Mouse (Mus musculus) monocyte, adult 5-6 weeks (primary cell): ENCODE data around the gene Ide. TPM values are rescaled to one million over a fixed set of nuclear protein-coding genes. Genes with fewer than 3 reads are reported as not detected.

Experiments
- ATAC-seq: fragments of 153-309, 156-312 bp; replicated peaks from 2 replicates; pipeline ENCODE4 v1.8.0; 2017; ENCODE audit warnings: mild to moderate bottlenecking; ENCODE audit not compliant: low TSS enrichment, insufficient number of reproducible peaks, severe bottlenecking, poor library complexity, low FRiP score
- total RNA-seq: library from RNA; stranded (forward); fragments of 200-1000, 200-491, 200-594 nt; gene quantifications from 3 replicates; pipeline ENCODE4 v1.2.3, GENCODE M21; 2017

The Ide gene
- total RNA-seq, 1 experiment from 2014 or later, result 41.3 TPM

DNA sequence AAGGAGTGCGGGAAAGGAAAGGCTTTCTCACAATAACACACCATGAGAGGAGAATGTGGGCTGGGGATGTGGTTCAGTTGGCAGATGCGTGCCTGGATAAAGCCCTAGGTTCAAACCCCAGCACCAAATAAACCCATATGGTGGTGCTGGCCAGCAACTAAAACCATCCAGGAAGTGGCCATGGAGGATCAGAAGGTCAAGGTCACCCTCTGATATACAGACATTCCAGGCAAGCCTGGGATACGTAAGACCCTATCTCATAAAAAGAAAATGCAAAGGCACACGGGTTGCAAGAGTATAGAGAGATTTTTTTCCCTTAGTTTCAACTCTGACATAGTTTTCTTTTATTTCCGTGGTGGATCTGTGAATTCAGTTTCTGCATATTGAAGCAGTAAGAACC lies 3.3 kb upstream of the Ide start:
- ATAC-seq, result no peak

DNA sequence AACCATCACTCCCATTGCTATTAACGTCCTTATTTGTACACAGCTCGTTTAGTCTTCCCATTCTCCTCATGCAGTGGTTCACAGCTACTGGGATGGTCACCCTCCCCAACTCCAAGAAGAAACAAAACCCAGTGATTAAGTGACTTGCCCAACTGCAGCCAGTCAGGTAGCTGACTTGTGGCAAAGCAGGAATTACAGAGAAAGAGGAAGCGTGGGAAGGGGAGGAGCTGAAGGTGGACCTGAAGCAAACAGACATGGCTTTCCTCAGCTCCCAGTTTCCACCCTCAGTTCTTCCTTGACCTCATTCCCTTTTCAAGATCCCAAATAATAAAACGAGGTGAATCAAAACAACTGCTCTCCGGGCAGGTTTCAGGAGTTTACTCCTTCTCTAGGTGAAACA lies 2.8 kb upstream of the Ide start:
- ATAC-seq, result no peak

- no peak for ATAC-seq
Observed at GRCm38 (mm10) chr19:37335392-37335791, 2.3 kb downstream of the Ide start.

DNA sequence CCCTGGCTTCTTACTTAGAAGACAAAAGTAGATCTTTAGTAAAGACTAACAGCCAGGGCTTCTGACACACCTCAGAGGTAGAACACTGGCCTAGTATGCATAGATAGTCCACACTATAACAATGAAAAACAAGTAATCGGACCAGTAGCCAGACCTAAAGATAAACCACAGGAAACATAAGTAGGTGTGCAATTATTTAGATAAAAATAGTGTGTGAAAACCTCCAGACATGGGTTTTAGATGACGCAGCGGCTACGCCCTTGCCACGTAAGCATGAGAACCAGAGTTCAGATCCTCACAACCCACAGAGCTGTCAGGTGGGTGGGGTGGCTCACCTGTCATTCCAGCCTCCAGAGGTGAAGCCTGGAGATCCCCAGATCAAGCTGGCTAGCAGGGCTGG lies 4.3 kb downstream of the Ide start:
- ATAC-seq, result no peak; the same call in 1 of the 2 replicates

GRCm38 (mm10) chr19:37332726-37333125 lies 4.9 kb downstream of the Ide start:
- no peak for ATAC-seq

DNA sequence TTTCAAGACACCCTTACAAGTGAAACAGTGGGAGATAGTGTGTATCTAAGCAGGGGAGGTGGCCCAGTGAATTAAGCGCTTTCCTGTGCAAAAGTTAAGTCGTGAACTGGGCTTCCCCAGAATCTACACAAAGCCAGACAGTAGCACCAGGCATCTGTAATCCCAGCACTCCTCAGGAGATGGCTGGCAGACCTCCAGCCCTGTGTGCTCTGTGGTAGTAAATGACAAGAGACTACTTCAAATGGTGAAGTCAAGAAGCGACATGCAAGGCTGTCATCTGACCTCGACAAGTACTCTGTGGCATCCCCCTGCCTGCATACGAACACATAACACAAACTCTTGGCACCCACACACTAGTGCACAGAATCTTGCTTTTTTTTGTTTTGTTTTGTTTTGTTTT lies 10.4 kb downstream of the Ide start:
- no peak for ATAC-seq

DNA sequence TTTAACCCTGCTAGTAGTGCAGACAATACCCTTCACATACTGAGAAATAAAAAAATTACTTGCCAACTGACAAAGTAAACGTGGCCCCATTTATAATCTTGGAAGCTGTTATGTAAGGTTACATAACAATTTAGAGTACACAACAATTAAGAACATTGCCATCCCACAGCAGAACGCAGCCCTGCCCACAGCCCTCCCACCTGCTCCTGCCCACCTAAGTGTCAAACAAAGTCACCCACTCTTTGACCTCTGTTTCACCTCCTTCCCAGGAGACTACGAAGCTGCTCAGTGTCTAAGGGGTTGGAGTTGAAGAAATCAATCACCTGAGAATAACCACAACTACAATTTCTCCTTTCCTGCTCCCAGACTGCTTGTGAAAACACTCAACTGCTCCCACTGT lies 14.1 kb downstream of the Ide start:
- ATAC-seq, result no peak

GRCm38 (mm10) chr19:37320802-37321619 lies 16.6 kb downstream of the Ide start:
- no peak for ATAC-seq

DNA sequence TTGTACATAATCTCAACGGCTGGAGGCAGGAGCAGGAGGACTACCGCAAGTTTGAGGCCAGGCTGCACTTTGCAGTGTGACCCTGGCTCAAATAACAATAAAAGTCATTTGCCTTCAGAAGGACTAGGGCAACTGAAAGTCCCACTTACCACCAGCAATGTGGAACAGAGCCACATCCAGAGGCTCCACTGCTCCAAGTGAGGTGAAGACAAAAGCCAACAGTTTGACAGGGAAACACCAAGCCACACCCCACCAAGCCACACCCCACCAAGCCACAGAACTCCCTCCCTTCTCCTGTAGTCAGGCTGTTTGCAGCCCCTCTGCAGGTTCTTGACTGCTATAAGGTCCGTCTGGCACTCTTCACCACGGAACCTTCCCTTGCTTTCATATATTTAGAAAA lies 20.3 kb downstream of the Ide start:
- no peak for ATAC-seq

DNA sequence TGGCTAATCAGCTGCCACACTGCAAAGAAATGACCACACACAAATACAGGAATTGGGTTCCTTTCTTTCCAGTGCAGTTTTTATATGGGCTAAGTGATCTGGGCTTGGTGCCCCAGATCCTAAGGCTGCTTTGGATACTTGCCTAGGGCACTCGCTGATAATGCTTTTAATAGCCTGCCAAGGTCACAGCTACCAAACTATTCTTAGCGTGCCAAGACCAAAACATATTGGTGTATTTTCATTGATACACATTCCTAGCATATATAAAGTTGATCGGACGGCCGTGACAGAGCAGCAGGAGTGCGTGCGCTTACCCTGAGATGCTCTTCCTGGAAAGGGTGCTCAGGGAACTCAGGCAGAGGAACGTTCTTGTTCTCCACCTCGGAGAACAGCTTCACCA lies 22.6 kb downstream of the Ide start:
- ATAC-seq, result no peak

DNA sequence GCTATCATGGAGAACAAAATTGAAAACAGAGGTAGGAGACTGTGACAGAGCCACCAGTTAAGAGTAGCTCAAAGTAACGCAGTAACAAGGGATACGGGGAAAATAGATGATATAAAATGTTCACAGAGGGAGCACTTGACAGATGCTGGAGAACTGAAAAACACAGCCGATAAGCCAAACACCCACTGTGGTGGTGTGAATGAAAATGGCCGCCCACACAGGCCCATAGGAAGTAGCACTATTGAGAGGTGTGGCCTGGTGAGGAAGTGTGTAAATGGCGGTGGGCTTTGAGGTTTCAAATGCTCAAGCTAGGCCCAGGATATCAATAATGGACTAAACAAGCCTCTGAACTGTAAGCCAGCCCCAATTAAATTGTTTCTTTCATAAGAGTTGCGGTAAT lies 26.2 kb downstream of the Ide start:
- no peak for ATAC-seq

GRCm38 (mm10) chr19:37310133-37310532 lies 27.5 kb downstream of the Ide start:
- no peak for ATAC-seq

GRCm38 (mm10) chr19:37308941-37309340 lies 28.7 kb downstream of the Ide start:
- no peak for ATAC-seq

GRCm38 (mm10) chr19:37307826-37308545 lies 29.7 kb downstream of the Ide start:
- ATAC-seq, result no peak

- no peak for ATAC-seq
Observed at GRCm38 (mm10) chr19:37306176-37306575, 31.5 kb downstream of the Ide start.

DNA sequence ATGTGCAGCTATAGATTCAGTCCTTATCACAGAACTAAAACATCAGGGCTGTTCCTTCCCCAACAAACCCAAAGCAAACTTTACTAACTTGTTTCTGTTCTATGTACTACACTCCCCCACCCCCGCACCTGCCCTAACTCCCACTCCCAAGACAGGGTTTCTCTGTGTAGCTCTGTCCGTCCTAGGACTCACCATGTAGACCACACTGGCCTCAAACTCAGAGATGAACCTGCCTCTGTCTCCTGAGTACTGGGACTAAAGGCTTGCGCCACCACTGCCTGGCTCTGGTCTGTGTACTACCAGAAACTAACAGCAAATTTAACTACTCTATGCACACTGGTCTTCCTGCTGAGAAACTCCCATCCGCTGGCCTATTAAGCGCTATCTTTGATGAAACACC lies 32.8 kb downstream of the Ide start:
- ATAC-seq, result no peak

DNA sequence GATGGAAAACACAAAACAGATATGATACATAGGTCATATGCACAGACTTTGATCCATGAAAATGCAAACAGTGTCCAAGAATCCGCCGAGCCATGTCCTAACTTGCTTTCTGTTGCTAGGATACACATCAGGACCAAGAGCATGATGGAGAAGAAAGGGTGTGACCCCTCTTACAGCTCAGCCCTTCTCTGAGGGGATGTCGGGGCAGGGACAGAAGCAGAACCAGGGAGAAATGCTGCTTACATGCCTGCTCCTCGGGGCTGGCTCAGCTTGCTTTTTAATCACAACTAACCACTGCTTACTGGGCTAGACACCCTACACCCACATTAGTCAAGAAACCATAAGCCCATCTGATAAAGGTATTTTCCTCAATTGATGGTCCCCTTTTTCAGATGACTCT lies 33.6 kb downstream of the Ide start:
- ATAC-seq, result no peak

DNA sequence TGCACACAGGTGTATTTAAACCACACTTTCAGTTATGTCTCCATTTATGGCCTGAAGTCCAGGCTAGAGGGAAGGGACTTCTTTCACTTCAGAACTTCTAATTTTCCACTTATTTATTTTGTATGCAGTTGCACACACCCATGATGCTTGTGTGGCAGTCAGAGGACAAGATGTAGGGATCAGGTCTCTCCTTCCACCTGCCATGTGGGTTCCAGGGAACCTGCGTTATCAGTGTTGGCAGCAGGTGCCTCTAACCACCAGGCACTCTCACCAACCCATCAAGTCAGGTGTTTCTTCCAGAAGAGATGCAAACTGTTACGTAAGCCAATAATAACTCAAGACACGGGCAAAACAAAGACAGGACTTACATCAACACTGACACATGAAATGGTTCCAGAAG lies 35.9 kb downstream of the Ide start:
- ATAC-seq, result 0 out of 2 replicates have a peak, but pooled peaks have one; percentile 28

DNA sequence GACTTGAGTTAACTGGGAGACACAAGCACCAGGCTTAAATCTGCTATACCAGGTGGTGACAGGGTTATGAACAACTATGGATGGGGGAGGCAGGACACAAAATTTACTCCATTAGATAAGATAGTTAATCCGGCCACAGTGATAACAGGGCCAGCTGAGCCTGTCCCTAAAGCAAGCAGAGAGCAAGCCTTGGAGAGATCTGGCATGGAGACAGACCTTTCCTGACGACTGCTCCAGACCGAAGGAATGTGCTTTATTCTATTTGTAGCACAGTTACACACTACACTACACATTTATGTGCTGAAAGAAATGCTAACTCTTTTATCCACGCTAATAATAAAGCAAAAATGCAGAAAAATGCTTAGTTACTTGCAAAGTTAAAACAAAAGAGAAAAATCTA lies 46.0 kb downstream of the Ide start:
- ATAC-seq, result no peak

DNA sequence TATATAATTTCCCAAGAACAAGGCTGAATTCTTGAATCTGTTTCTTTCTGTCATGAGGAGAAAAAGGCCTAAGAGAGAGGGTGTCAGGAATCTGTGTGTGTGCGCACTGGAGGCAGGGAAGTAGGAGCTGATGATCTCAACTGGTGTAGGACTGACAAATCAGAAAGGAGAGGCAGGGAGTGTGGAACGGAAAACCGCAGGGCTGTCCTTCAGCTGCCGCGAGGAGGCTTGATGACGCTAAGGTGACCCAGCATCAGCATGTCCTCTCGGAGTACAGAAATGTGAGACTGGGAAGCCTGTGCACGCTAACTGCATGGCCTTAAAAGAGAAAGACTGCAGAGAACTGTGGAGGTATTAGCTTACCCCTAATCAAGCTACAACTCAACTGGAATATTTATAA lies 46.7 kb downstream of the Ide start:
- peak; percentile 27; the same call in 1 of the 2 replicates for ATAC-seq
